11 mouse cellular contexts compared by ENCODE assay signal in the genomic region with DNA sequence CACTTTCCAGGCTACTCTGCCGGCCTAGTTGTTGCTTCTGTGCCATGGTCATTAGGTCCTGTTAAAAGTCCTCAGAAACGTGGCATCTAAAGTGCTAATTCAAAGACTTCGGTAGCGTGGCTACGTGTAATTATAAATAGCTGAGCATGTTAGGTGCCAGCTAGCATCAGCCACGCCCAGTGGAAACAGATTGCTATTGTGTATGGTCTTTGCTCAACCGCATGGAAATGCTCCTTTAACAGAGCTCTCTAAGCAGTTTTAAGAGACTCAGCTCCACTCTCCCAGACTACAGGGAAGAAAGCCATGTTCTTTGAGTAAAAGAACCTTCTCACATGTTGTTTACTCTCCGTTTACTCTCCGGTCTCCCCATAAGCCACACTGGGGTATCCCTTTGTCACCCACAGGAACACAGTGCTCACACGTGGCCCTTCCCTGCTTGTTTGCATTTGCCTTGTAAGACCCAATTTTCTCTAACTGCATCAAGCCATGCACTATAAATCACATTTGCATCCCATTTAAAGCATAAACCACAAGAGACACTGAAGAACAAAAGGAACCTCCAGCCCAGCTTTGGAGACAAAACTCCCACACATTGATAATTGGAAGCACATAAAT.
DNase-seq lines count a peak whose midpoint lies in the region; TF ChIP-seq lines count a peak whose summit lies in the region.
"Had no signal": no experiment of that assay in that cellular context is flagged by ENCODE, and none has a peak within 500 bp of the region (broad histone marks: within the 10 kb centered on the region; RNA-seq: fewer than 3 reads in every experiment).

No protein-coding gene starts in this region.

- no peak for TF ChIP-seq CTCF in brain, embryonic 14.5 days (IDR thresholded peaks at IDR 0.05; ENCODE audit: borderline replicate concordance, extremely low read depth, insufficient read depth, insufficient read length)

- no peak for TF ChIP-seq POLR2A in brain, embryonic 14.5 days (IDR thresholded peaks at IDR 0.05; ENCODE audit: borderline replicate concordance, extremely low read depth, insufficient read depth, insufficient read length, poor library complexity, severe bottlenecking)

- peak; percentile 2 for DNase-seq in embryo, embryonic 11 days
- DNase-seq in embryo, embryonic 10 days (ENCODE audit: low spot score): no peak
- peak; percentile 2 for DNase-seq in layer of hippocampus, adult 11-12 months (ENCODE audit: low spot score)
- DNase-seq in layer of hippocampus, adult 9-10 months (ENCODE audit: low spot score): no peak
- peak; percentile 82 for DNase-seq in brain, embryonic 14.5 days (ENCODE audit: low read depth)
- peak; percentile 5 for DNase-seq in forelimb bud, embryonic 11.5 days (ENCODE audit: low read depth, low spot score)
- DNase-seq in thymus, adult 18-20 months: no peak
- no peak for DNase-seq in urinary bladder, postnatal 25 days (ENCODE audit: low spot score)
- DNase-seq: cerebellum, adult 2 months; gastrocnemius, postnatal 14 days; heart, postnatal 4 days had no signal

Comparison
In these comparisons a context has a peak if more than half of its experiments do, and no peak if none do; other contexts are left out.
1. DNase-seq: peak in embryo, embryonic 11 days (single experiment), layer of hippocampus, adult 11-12 months (single experiment), brain, embryonic 14.5 days (single experiment) and forelimb bud, embryonic 11.5 days (single experiment); none in embryo, embryonic 10 days (single experiment), layer of hippocampus, adult 9-10 months (single experiment), thymus, adult 18-20 months (0 of 2) and urinary bladder, postnatal 25 days (single experiment).